Mouse (Mus musculus): ENCODE measurements around the gene Fam20a.

DNA sequence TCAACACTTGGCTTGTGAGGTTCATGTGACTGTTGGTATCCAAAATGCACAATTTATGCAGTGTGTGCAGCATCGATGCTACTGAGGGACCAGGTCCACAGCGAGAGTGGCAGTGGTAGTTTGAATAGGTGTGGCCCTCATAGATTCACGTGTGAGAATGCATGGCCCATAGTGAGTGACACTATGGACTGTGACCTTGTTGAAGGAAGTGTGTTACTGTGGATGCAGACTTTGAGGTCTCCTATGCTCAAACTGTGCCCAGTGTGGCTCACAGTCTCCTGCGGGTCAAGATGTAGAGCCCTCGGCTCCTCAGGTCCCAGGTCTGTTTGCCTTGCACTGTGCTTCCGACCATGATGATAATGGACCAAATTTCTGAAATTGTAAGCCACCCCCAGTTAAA, 39.9 kb downstream of the Fam20a start:
- no peak for TF ChIP-seq MAFK (IDR thresholded peaks at IDR 0.05; ENCODE audit: borderline replicate concordance, low read depth, low read length)
- no peak for TF ChIP-seq POLR2A (IDR thresholded peaks at IDR 0.05; ENCODE audit: control insufficient read depth in 1 of 2, insufficient read depth in 1 of 2, low read depth in 1 of 2, low read length in 2 of 2, poor library complexity in 1 of 2)
- no peak for TF ChIP-seq CTCF (IDR thresholded peaks at IDR 0.05 in 2 of 3, conservative IDR thresholded peaks at IDR 0.05 in 1 of 3; ENCODE audit: control insufficient read depth in 1 of 3, insufficient read depth in 1 of 3, low read depth in 2 of 3, low read length in 3 of 3, poor library complexity in 1 of 3, severe bottlenecking in 1 of 3)
- TF ChIP-seq ZC3H11A (IDR thresholded peaks at IDR 0.05; ENCODE audit: low read depth, low read length): no peak
